Mouse (Mus musculus): ENCODE measurements around the gene Cilp2.
A peak's percentile ranks its signal among the peaks of the same experiment; 100 is the strongest.

Gene Cilp2

DNA sequence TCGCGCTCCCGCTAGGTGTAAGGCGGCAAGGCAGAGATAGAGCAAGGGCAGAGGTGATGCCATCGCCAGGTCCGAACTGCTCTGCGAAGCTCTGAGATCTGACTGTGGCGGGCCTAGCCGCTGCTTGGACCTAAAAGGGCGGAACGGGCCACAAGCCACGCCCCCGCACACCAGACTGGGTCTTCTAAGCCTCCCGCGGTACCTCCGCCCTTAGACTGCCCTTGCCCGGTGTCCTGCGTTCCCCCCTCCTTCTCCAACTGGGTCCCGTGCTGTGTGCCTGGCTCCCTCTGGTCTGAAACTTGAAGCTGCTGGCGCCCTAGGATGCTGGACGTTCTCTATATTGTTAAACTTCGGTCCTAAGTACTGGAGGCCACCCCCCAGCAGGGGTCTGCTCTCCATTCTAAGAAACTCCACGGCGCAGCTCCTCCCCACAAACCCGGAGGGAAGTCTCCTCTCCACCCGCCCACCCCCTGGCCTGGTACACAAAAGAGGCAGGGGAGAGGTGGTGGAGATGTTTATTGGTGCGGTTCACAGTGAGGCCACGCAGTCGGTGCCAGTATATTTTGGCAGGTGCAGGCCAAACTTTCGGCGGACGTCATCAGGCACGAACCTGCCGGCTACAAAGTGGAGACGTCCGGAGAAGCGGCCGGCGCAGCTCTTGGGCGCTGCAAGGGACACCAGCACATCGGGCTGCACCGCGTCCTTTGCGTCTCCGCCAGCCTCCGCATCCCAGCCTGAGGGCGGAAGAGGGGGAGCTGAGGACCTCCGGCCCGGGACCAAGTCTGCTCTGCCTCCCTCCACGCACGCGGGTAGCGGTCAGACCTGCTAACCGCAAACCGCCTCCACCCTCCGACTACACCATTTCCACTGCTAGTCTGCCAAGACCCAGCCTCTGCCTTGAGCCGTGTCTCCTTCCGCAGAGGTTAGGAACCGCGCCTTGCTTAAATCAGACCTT is at the start of gene Cilp2:
Gene Cilp2, minus strand, starts transcription at position 399 of the 955 bp plus-strand sequence.
- DNase-seq, result peak; percentile 48

DNA sequence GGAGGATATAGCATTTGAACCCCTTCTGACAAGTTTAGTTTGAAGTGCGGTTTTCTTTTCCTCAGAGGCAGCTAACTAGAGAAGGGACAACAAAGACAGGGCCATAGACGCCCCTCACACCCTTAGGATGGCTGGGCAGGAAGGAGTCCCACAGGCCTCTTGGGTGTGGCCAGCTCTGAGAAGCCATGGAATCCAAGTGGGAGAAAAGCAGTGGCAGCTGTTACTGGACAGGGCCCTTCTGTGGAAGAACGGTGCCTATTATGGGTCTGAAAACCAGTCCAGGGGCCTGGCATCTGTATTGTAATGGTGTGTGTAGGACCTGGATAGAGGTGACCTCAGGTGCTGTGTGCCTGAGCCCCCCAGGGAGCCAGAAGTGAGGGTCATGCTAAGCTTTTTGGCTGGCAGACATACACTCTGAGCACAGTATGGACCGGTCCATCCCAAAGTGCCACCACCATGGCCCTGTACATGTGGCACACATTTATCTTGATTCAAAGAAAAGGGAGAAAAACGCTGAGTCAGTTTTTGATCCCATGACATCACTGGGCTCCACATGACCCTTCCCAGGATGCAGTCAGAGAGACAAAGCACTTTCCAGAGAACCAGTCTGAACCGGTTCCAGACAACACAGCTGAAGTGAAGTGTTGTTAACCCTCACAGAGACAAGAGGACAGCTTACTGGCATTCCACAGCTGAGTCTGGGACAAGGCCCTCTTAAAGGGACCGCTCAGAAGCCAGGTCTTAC is 48.7 kb upstream of the Cilp2 start:
- peak; percentile 80 for DNase-seq

DNA sequence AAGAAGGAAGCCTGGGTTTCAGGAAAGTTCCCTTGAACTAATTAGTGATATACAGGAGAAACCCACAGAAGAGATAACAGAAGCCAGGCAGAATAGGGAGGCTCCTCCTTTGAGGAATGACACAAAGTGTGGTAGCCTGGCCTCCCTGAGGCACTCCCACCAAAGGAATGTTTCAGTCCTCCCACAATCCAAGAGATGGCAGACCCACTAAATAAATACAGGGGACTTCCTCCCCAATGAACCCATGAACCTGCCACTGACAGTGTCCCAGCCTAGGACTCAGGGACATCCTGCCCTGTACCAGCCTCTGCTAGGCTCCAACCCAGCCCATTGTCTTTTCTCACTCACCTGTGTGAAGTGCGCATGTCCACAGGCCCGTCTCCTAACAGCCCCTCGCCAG is 47.9 kb upstream of the Cilp2 start:
- no peak for DNase-seq

DNA sequence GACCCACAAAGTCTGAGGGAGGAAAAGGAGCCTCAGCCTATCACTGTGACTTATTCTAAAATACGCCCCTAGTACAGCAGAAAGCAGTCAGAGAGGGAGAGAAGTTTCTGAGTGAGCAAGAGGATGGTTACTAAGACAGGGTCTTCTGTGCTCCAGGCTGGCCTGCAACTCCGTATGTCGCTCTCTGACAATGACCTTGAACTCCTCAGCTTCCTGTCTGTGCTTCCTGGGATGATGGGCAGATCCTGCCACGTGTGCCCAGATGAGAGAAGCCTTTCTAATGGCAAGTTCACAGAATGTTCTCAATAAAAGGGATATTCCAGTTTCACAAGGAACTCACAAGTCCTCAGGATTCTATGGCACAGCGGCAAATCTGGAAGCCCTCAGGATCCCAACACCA is 47.1 kb upstream of the Cilp2 start:
- no peak for DNase-seq

DNA sequence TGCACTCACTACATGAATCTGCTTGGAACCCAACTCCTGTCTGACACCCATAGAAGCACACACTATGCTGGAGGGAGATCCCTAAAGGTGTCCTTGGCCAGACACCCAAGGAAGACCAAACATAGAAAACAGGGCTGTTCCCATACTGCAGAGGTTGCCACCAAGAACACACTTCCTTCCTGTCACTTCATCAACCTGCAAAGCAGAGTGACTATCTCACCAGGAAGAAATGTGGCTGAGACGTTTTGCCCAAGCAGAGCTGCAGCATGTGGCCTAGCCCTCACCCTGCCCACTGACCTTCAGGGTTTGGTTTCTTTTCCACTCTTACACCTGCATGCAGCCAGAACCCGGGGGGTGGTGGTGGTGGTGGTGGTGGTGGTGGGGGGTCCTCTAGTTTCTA is 46.3 kb upstream of the Cilp2 start:
- DNase-seq, result no peak

DNA sequence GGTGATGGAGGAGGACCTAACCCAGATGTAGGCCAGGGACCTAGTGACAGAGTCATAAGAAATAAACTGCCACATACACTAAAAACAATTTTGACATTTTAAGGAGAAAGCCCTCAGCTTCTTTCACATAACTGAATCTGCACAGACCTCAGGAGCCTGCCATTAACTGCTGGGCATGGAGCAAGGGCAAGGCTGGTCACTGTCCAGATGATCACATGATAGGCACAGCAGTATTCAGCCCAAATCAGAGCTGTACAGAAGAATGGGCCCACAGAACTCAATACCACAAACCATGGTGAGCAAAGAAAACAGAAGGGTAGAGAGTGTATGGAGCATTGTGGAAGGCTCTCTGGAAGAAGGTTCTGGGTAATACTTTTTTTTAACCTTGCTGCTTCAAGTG is 39.4 kb upstream of the Cilp2 start:
- no peak for DNase-seq

DNA sequence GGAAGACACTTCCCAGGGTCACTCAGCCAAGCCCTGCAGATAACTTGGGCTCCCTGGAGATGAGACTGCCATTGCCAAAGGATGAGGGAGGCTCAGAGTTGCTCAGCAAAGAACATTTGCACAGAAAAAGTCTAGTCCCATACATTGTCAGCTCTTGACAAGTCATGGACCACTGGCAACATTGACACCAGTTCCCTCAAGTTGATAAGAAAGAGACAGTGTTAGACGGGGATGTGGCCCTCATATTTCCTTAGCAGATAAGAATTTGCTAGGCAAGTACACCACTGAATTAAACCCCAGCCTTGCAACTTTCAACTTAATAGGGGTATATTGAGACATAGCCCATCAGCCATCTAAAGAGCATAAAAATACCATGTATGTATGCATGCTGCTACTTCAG is 36.5 kb upstream of the Cilp2 start:
- no peak for DNase-seq

DNA sequence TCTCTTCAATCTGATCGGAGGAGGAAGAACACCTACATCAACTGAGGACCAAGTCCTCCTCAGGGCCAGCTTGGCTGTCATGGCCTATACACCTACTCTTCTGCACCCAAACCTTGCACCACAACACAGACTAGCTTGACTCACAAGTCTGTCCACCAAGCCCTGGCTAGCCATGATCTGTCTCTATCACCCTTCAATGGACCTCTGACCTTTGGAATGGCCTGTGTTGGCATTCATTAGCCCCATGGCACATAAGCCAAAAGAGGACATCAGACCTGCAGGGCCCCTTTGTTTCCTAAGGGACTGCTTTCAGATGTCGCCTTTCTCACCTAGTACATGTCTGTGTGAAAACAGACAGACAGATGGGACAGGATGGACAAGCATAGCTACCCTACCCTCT is 33.7 kb upstream of the Cilp2 start:
- no peak for DNase-seq

DNA sequence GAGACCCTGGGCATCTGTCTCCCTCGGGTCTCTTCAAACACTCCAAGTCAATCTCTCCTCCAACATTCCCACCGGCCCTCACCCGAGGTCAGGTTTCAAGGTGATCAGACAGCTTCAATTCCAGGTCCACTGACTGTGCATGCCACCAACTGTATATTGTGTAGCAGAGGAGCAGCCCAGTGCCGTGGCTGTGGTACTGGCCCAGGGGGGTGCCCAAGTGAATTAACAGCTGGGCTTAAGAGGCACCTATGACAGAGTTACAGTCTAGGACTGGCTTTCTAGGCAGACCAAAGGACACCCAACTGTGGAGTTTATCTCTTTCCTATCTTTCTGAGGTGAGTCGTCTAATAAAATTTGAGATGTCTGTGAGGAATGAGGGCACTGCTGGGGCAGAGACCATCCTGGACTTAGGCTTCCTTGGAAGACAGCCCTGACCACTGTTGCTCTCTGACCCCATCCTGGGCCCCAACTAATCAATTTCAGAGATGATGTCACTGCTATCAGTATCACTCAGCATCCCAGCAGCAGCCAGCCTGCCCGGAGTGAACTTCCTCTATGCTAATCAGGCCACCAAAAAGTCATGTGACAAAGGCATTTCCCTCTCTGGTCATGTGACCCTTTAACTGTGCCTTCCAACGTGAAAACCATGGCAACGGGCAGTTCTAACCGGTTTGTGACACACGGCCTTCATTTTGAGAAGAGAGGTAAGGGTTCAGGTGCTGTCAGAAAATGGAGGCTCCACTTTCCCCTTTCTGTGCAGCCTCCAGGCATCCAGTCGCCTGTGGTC is 32.6 kb upstream of the Cilp2 start:
- DNase-seq, result peak; percentile 83

DNA sequence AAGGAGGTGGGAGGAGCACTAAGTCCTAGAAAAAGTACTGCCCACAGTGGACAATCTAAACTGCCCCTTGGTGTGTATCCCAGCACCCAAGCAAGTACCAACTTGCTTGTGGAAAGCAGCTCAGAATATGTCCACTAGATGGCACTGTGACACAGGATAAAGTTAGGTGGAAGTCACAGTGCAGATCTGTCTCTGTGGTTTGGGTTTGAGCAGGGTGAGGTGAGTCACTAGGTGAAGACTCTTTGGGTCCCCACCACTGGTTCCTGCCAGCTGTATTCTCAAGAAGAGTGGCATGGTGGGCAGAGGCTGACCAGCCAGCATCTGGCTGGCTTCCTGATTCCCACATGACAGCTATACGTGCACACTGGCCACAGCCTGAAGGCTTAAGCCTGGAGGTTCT is 31.5 kb upstream of the Cilp2 start:
- peak; percentile 92 for DNase-seq

DNA sequence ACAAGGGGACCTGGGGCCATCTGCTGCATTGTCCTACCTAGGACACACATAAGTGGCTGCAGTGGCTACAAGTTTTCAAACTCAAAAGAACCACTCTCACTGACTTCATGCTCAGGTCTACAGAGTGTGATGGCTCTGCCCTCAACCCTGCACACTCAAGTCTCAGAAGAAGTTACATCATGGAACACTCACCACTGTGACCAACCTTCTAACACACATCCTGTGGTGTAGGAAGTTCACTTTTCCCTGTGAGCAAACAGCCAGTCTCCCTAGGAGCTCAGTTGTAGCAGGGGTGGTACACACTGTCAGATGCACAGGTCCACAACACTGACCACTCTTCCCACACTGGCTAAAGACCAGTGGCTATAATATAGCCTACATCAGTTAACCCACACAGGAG is 31.0 kb upstream of the Cilp2 start:
- no peak for DNase-seq

DNA sequence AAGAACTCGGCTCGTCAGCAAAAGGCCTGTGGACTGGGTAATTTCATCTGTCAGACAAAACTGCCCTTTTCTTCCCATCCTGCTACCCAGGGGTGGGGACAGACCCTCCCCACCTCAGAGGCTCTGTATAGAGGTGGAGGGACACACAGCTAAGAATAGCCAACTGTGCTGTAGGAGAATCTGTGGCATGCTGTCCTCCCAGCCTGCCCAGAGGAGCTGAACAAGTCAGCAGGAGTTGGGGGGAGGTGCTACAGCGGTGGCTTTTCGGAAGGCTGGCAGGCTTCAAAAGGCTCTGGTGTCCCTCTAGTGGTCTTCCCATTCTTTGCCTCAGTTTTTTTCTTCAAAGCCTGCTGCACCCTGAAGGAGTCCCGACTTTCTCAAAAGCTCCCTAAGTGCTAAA is 28.3 kb upstream of the Cilp2 start:
- peak; percentile 41 for DNase-seq

DNA sequence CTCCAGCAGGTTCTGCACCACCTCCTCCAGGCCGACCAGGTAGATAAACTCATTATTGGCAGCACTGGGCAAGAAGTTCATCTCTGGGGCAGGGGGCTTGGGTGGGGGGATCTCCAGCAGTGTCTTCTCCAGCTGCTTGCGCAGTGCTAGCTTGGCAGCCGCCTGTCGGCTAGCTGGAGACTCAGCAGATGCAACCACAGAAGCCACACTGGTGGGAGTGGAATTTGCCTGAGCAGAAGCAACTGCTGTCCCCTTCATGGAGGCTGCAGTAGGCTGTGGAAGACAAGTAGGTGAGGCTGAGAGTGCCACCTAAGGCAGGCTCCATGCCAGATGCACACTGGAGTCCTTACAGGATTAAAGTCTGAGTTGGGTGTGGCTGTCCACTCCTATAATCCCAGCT is 27.0 kb upstream of the Cilp2 start:
- DNase-seq, result no peak

DNA sequence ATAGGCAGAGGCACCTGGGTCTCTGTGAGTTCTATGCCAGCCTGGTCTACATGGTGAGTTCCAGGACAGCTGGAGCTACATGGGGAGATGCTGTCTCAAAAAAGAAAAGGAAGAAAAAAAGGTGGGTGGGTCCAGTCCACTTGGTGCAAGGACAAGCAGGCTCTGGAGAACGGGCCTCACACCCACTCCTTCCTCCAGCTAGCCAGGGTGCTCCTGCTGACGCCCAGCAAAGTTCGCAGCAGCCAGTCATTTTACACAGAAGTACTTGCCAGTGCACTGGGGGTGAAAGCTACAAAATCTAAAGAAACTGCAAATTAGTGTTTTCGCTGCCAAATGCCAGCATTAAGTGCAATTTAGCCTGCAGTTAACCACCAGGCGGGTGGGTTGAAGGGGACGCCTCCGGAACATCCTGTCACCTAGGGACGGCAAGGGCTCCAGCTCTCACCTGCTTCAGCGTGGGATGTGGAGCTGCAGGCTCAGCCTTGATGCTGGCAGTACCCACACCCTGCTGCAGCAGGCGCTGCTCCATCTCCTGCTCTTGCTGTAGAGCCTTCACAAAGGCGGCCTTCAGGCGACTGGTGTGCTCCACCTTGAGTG is 25.1 kb upstream of the Cilp2 start:
- no peak for DNase-seq

DNA sequence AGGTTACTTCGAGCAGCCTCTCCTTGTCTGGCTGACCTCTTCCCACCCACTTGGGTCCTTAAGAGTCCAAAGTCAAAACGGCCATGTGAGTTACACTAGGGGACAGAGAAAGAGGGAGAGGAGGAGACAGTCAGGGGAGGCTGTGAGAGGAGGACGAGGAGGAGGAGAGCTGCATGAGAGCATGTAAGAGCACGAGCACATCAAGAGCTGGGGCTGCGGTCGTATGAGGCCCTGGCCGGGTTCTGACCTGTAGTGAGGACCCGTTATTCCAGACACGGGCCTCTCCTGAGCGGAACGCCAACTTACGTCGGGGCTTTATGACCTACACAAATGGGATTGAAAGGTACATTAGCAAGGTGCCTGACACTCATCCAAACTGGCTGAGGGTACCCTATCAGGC is 24.4 kb upstream of the Cilp2 start:
- no peak for DNase-seq

DNA sequence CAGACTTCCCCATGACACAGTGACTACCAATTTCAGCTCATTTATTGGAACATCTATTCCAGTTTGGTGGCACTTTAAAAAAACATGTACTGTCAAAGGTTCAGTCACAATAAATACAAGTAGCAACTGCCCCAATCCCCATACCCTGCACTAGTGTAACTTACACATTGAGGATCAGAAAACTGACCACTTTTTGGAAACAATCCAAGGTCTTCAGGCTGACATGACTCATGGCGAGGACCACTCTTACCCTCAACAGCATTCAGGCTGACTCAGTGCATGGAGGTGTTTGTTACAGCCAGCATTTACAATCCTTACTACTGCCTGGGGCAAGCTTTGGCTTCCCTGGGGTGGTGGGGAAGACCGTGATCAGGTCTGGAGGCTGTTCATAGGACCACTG is 19.6 kb upstream of the Cilp2 start:
- no peak for DNase-seq

DNA sequence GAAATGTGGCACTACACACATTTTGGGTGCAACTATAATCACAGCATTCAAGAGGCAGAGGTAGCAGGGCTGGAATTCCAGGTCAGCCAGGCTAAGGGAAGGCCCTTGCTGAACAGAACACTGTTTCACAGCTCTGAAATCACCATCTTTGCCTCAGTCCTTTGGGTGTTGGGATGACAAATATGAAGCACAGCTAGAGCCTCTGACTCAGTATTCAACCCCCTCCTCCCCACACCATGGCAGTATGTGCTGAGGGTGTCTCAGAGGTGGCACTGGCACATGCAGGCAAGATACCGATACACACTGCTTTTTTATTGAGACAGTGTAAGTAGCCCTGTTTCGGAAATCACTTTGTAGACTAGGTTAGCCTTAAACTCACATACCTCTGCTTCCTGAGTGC is 18.8 kb upstream of the Cilp2 start:
- DNase-seq, result no peak

DNA sequence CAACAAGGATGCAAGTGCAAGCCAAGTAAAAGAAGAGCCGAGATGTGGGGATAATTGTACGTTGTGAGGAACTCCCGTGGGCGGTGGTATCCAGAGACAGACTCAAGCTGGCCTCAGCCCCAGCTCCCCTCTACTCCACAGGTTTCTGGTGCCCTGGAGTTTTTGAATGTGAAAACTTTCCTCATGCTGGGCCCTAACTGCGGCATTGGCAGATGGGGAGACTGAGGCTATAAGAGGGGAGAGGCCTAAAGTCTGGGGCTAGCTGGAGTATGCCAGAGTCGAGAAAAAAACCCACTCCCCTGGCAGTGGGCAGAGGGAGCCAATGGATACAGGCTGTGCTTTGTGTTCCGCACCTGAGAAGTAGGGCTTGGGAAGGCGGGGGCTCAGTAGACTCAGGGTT is 16.6 kb upstream of the Cilp2 start:
- no peak for DNase-seq

DNA sequence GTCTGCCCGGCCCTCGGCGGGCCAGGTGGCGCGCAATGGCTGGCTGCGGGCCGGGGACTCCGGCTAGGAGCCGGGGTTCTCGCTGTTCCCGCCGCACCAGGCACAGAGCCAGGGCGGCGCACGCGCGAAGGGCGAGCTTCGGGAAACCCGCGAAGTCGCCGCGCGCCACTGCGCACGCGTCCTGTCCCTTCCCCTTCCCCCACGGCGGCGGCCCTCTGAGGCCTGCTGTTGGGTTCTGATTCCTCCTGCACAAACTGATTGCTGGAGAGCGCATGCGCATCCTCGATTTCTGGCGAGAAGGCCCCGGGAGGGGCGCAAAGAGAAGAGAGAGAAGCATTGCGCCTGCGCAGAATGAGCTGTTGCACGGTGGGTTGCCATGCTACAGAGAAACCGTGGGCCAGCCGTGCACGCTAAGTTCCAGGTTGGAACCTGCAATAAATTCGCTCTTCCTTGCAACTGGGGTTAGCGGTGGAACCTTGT is 15.6 kb upstream of the Cilp2 start:
- peak; percentile 100 for DNase-seq

DNA sequence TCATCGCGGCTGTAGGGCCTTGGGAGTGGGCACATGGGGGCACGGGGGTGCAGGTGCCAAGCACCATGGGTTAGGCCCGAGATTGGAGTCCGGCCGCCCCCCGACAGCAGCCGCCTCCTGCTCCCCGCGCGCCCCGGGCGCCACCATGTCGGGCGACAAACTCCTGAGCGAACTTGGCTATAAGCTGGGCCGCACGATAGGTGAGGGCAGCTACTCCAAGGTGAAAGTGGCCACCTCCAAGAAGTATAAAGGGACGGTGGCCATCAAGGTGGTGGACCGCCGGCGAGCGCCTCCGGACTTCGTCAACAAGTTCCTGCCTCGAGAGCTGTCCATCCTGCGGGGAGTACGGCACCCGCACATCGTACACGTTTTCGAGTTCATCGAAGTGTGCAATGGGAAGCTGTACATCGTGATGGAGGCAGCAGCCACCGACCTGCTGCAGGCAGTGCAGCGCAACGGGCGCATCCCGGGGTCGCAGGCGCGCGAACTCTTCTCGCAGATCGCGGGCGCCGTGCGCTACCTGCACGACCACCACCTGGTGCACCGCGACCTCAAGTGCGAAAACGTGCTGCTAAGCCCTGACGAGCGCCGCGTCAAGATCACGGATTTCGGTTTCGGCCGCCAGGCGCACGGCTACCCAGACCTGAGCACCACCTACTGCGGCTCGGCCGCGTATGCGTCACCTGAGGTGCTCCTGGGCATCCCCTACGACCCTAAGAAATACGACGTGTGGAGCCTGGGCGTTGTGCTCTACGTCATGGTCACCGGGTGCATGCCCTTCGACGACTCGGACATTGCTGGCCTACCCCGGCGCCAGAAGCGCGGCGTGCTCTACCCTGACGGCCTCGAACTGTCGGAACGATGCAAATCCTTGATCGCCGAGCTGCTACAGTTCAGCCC is 14.9 kb upstream of the Cilp2 start, which contains the start of the genes Tssk6, Ndufa13 and Yjefn3:
Gene Tssk6, plus strand, starts transcription at position 22 of the 900 bp plus-strand sequence.
Gene Ndufa13, minus strand, starts transcription at position 396 of the 900 bp plus-strand sequence.
Gene Yjefn3, minus strand, starts transcription at position 550 of the 900 bp plus-strand sequence.
- peak; percentile 41 for DNase-seq

DNA sequence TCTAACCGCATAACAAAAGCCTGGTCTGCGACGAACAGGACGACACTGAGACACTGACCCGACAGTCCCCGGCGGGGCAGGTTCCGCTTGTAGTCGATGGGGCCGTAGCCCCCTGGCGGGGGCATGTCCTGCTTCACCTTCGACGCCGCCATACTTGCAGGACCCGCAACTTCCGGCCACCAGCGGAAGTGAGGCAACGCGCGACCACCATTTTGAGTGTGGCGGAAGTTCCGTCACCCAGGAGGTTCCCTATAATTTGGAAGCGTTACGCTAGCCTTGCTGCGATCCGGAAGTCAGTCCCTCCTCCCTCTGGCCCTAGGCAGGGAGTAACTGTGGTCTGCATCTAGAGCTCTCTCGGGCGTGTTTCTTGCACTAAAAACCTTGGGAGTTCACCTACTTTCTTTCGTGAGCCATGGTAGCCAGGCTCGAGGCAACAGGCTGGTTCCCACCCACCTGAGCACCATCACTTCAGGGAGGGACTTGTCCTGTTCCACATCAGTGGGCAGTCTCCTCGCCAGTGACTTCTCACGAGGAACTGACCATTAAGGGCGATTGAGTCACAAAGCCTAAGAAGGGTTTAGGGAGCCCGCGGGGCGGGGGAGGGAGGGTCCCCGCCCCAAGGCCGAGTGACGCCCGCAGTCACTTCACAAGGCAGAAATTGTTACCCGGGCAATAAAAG is 14.1 kb upstream of the Cilp2 start:
- DNase-seq, result peak; percentile 98

Data from retina, postnatal 1 day (tissue).